In the genomic region with DNA sequence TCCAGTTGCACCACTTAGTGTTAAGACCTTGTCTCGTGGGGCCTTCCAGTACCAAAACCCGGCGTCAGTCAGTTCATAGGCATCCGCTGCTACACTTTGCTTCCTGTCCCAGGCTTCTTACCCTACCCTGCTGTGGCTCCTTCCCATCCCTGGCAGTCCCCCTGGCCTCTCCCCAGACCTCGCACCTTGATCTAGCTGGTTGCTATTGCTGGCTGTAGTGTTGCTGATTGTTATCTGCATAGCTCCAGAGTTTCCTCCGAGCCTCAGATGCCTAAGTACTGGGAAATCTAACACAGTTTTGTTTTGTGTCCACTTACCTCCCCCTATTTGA, we compare ENCODE assay signal across 8 mouse cellular contexts. TPM values are rescaled to one million over a fixed set of nuclear protein-coding genes. Genes with fewer than 3 reads are reported as not detected.
DNase-seq lines count a peak whose midpoint lies in the region; ATAC-seq and TF ChIP-seq lines count a peak whose summit lies in the region.

No protein-coding gene starts in this region.

- H3K27ac ChIP-seq in spleen, adult 2 months (ENCODE audit: insufficient read depth, low read length) = no peak overlapping the region
- 0 out of 2 replicates have a peak overlapping the region, but pooled peaks have one; percentile 90 for H3K27ac ChIP-seq in embryonic facial prominence, embryonic 15.5 days (replicated peaks)
- H3K27ac ChIP-seq in intestine, embryonic 16.5 days (ENCODE audit: low read length) = peak overlapping the region; percentile 90
- H3K27ac ChIP-seq in lung, embryonic 16.5 days (ENCODE audit: low read length) = no peak overlapping the region
- peak overlapping the region; percentile 96 for H3K27ac ChIP-seq in testis, adult 2 months (ENCODE audit: control insufficient read depth, insufficient read depth, low read depth, low read length)

- peaks cover 14% of the 10 kb centered on the region for H3K4me1 ChIP-seq in spleen, adult 2 months (ENCODE audit: control insufficient read depth, insufficient read depth, insufficient read length)
- peaks cover 27% of the 10 kb centered on the region for H3K4me1 ChIP-seq in embryonic facial prominence, embryonic 15.5 days
- H3K4me1 ChIP-seq in intestine, embryonic 16.5 days (ENCODE audit: control insufficient read depth, insufficient read depth, low read length) = peaks cover 15% of the 10 kb centered on the region
- H3K4me1 ChIP-seq in lung, embryonic 16.5 days (replicated peaks; ENCODE audit: control insufficient read depth, insufficient read depth, low read length) = peaks cover 18% of the 10 kb centered on the region
- H3K4me1 ChIP-seq in testis, adult 2 months (ENCODE audit: control insufficient read depth, insufficient read depth, low read length) = peaks cover 6% of the 10 kb centered on the region

- H3K4me3 ChIP-seq in spleen, adult 2 months (ENCODE audit: extremely low read depth, insufficient read depth, insufficient read length) = peak overlapping the region; percentile 94; the same call in 1 of the 2 replicates
- H3K4me3 ChIP-seq in embryonic facial prominence, embryonic 15.5 days (replicated peaks) = peak overlapping the region; percentile 94
- peak overlapping the region; percentile 88 for H3K4me3 ChIP-seq in intestine, embryonic 16.5 days (ENCODE audit: low read length)
- H3K4me3 ChIP-seq in lung, embryonic 16.5 days (ENCODE audit: low read length) = peak overlapping the region; percentile 64
- peak overlapping the region; percentile 97 for H3K4me3 ChIP-seq in testis, adult 2 months (ENCODE audit: control insufficient read depth, low read depth, low read length)

- H3K9me3 ChIP-seq in embryonic facial prominence, embryonic 15.5 days (replicated peaks) = no peaks in the 10 kb centered on the region
- no peaks in the 10 kb centered on the region for H3K9me3 ChIP-seq in intestine, embryonic 16.5 days (ENCODE audit: control insufficient read depth, low read length)
- H3K9me3 ChIP-seq in lung, embryonic 16.5 days (ENCODE audit: control insufficient read depth, low read length) = no peaks in the 10 kb centered on the region

- DNase-seq in spleen, adult 2 months (ENCODE audit: low read depth in 1 of 2, low spot score in 2 of 2) = no peak
- DNase-seq in spleen, postnatal 14 days (ENCODE audit: low spot score in 2 of 2) = no peak
- no peak for DNase-seq in frontal cortex, postnatal 25 days (ENCODE audit: low spot score in 2 of 2)
- no peak for DNase-seq in frontal cortex, postnatal 14 days (ENCODE audit: low spot score in 2 of 2)

- H3K4me2 ChIP-seq in embryonic facial prominence, embryonic 15.5 days (replicated peaks) = peak overlapping the region; percentile 71
- H3K4me2 ChIP-seq in intestine, embryonic 16.5 days (ENCODE audit: low read depth, low read length) = peak overlapping the region; percentile 90
- peak overlapping the region; percentile 72 for H3K4me2 ChIP-seq in lung, embryonic 16.5 days (ENCODE audit: low read depth, low read length)

- no peak for ATAC-seq in embryonic facial prominence, embryonic 15.5 days (ENCODE audit: insufficient number of reproducible peaks, low FRiP score, low TSS enrichment, low read depth)
- 0 out of 2 replicates have a peak, but pooled peaks have one; percentile 13 for ATAC-seq in intestine, embryonic 16.5 days
- no peak for ATAC-seq in lung, embryonic 16.5 days (ENCODE audit: low read depth)

- H3K36me3 ChIP-seq in spleen, adult 2 months (ENCODE audit: control insufficient read depth, insufficient read depth, low read length) = no peaks in the 10 kb centered on the region
- H3K36me3 ChIP-seq in embryonic facial prominence, embryonic 15.5 days = no peaks in the 10 kb centered on the region
- no peaks in the 10 kb centered on the region for H3K36me3 ChIP-seq in intestine, embryonic 16.5 days (ENCODE audit: control insufficient read depth, insufficient read depth, low read length)
- no peaks in the 10 kb centered on the region for H3K36me3 ChIP-seq in lung, embryonic 16.5 days (ENCODE audit: control insufficient read depth, insufficient read depth, low read length)
- H3K36me3 ChIP-seq in testis, adult 2 months (ENCODE audit: control insufficient read depth, insufficient read depth, low read length) = no peaks in the 10 kb centered on the region

- H3K9ac ChIP-seq in embryonic facial prominence, embryonic 15.5 days = peak overlapping the region; percentile 95
- peak overlapping the region; percentile 95 for H3K9ac ChIP-seq in intestine, embryonic 16.5 days (ENCODE audit: low read depth, low read length)
- H3K9ac ChIP-seq in lung, embryonic 16.5 days (ENCODE audit: low read length) = peak overlapping the region; percentile 98

- no peak for TF ChIP-seq CTCF in spleen, adult 2 months (IDR thresholded peaks at IDR 0.05; ENCODE audit: extremely low read depth, insufficient read depth, insufficient read length, insufficient replicate concordance)
- TF ChIP-seq CTCF in testis, adult 2 months (IDR thresholded peaks at IDR 0.05; ENCODE audit: control insufficient read depth, insufficient read depth, insufficient replicate concordance, low read depth, low read length) = no peak

- H3K27me3 ChIP-seq in spleen, adult 2 months (ENCODE audit: control insufficient read depth, insufficient read depth, low read length) = no peaks in the 10 kb centered on the region
- no peaks in the 10 kb centered on the region for H3K27me3 ChIP-seq in embryonic facial prominence, embryonic 15.5 days
- no peaks in the 10 kb centered on the region for H3K27me3 ChIP-seq in intestine, embryonic 16.5 days (replicated peaks; ENCODE audit: control insufficient read depth, insufficient read depth, low read length)
- H3K27me3 ChIP-seq in lung, embryonic 16.5 days (ENCODE audit: control insufficient read depth, insufficient read depth, low read depth, low read length) = no peaks in the 10 kb centered on the region
- H3K27me3 ChIP-seq in testis, adult 2 months (ENCODE audit: control insufficient read depth, insufficient read depth, low read length) = no peaks in the 10 kb centered on the region

- WGBS in spleen, adult 2 months = 5% methylated on average over 6 of the region's 6 CpGs
- 11% methylated on average over 6 of the region's 6 CpGs for WGBS in embryonic facial prominence, embryonic 15.5 days
- 7% methylated on average over 6 of the region's 6 CpGs for WGBS in intestine, embryonic 16.5 days
- WGBS in lung, embryonic 16.5 days = 3% methylated on average over 6 of the region's 6 CpGs

- TF ChIP-seq POLR2A in spleen, adult 2 months (IDR thresholded peaks at IDR 0.05; ENCODE audit: low read depth, low read length) = no peak
- TF ChIP-seq POLR2A in testis, adult 2 months (IDR thresholded peaks at IDR 0.05; ENCODE audit: control insufficient read depth, low read depth, low read length) = 0 out of 2 replicates have a peak, but pooled peaks have one; percentile 20

RNA-seq across cellular contexts. Expression of a gene that starts 0.2 kb away (rescaled TPM):
- 15.1 and 19.1 TPM in 2 replicates for polyA plus RNA-seq in spleen, adult 2 months (2012; rRNA removed)
- polyA plus RNA-seq in embryonic facial prominence, embryonic 15.5 days (2015; fragmentation: Nextera tagmentation; extraction: Ambion mirVana) = 51.6 and 53.6 TPM in 2 replicates
- 72.0 and 78.9 TPM in 2 replicates for polyA plus RNA-seq in intestine, embryonic 16.5 days (2015; fragmentation: Nextera tagmentation; extraction: Ambion mirVana)
- polyA plus RNA-seq in lung, embryonic 16.5 days (2015; fragmentation: Nextera tagmentation; extraction: Ambion mirVana) = 45.6 and 45.9 TPM in 2 replicates
- 83.6 and 87.7 TPM in 2 replicates for polyA plus RNA-seq in testis, adult 2 months (2012; rRNA removed)

RNA-seq across cellular contexts. Expression of a gene that starts 1.5 kb away (rescaled TPM):
- 10.0 and 11.7 TPM in 2 replicates for polyA plus RNA-seq in spleen, adult 2 months (2012; rRNA removed)
- 29.5 and 30.7 TPM in 2 replicates for polyA plus RNA-seq in embryonic facial prominence, embryonic 15.5 days (2015; fragmentation: Nextera tagmentation; extraction: Ambion mirVana)
- polyA plus RNA-seq in intestine, embryonic 16.5 days (2015; fragmentation: Nextera tagmentation; extraction: Ambion mirVana) = 20.4 and 22.4 TPM in 2 replicates
- 21.0 and 22.3 TPM in 2 replicates for polyA plus RNA-seq in lung, embryonic 16.5 days (2015; fragmentation: Nextera tagmentation; extraction: Ambion mirVana)
- polyA plus RNA-seq in testis, adult 2 months (2012; rRNA removed) = 76.9 and 89.3 TPM in 2 replicates

RNA-seq across cellular contexts. Expression of a gene that starts 36.0 kb away (rescaled TPM):
- polyA plus RNA-seq in spleen, adult 2 months (2012; rRNA removed) = 26.4 and 27.6 TPM in 2 replicates
- polyA plus RNA-seq in embryonic facial prominence, embryonic 15.5 days (2015; fragmentation: Nextera tagmentation; extraction: Ambion mirVana) = 100 and 106 TPM in 2 replicates
- 102 and 107 TPM in 2 replicates for polyA plus RNA-seq in intestine, embryonic 16.5 days (2015; fragmentation: Nextera tagmentation; extraction: Ambion mirVana)
- polyA plus RNA-seq in lung, embryonic 16.5 days (2015; fragmentation: Nextera tagmentation; extraction: Ambion mirVana) = 93.5 and 98.1 TPM in 2 replicates
- 34.5 and 36.3 TPM in 2 replicates for polyA plus RNA-seq in testis, adult 2 months (2012; rRNA removed)

RNA-seq across cellular contexts. Expression of a gene that starts 50.7 kb away (rescaled TPM):
- polyA plus RNA-seq in spleen, adult 2 months (2012; rRNA removed) = 0.52 and 0.69 TPM in 2 replicates
- 0.38 and 0.43 TPM in 2 replicates for polyA plus RNA-seq in embryonic facial prominence, embryonic 15.5 days (2015; fragmentation: Nextera tagmentation; extraction: Ambion mirVana)
- 0.06 TPM in 2 replicates for polyA plus RNA-seq in intestine, embryonic 16.5 days (2015; fragmentation: Nextera tagmentation; extraction: Ambion mirVana)
- polyA plus RNA-seq in lung, embryonic 16.5 days (2015; fragmentation: Nextera tagmentation; extraction: Ambion mirVana) = 0.05 and 0.08 TPM in 2 replicates
- polyA plus RNA-seq in testis, adult 2 months (2012; rRNA removed) = 8.2 and 11.7 TPM in 2 replicates

Comparison
In these comparisons a context has a peak if more than half of its experiments do, and no peak if none do; other contexts are left out.
1. H3K27ac ChIP-seq: peak in embryonic facial prominence, embryonic 15.5 days (single experiment), intestine, embryonic 16.5 days (single experiment) and testis, adult 2 months (single experiment); none in spleen, adult 2 months (single experiment) and lung, embryonic 16.5 days (single experiment).
2. Peak in every context shown above with its lines, with median percentiles within 50 percentile points of each other: H3K4me3 ChIP-seq, H3K4me2 ChIP-seq and H3K9ac ChIP-seq.